Mouse (Mus musculus) small intestine, adult 2 months (tissue): Measurements from ENCODE around the gene Lgalsl. TPM values are rescaled to one million over a fixed set of nuclear protein-coding genes. Genes with fewer than 3 reads are reported as not detected.
A peak's percentile ranks its signal among the peaks of the same experiment; 100 is the strongest.

Source experiments
- H3K27ac ChIP-seq: fragments of 200-500 bp; 2 replicates; pipeline ENCODE4 v1.5.1; 2012; ENCODE audit warnings: low read depth, low read length, control low read depth, inconsistent platforms; ENCODE audit not compliant: insufficient read depth
- H3K27me3 ChIP-seq: fragments of 200-500 bp; 2 replicates; pipeline ENCODE4 v1.6.1; 2012; ENCODE audit warnings: mild to moderate bottlenecking, moderate library complexity, low read length, inconsistent platforms; ENCODE audit not compliant: control insufficient read depth, insufficient read depth
- H3K36me3 ChIP-seq: fragments of 200-500 bp; 2 replicates; pipeline ENCODE4 v1.6.1; 2012; ENCODE audit warnings: mild to moderate bottlenecking, low read length, control low read depth, inconsistent platforms; ENCODE audit not compliant: control insufficient read depth, insufficient read depth
- H3K4me1 ChIP-seq: fragments of 200-500 bp; 2 replicates; pipeline ENCODE4 v1.6.1; 2012; ENCODE audit warnings: low read length, inconsistent platforms, mixed read lengths; ENCODE audit not compliant: control insufficient read depth, insufficient read depth, insufficient read length
- H3K4me3 ChIP-seq: fragments of 200-500 bp; 2 replicates; pipeline ENCODE4 v1.5.1; 2012; ENCODE audit warnings: low read depth, mild to moderate bottlenecking, control low read depth, inconsistent platforms, low read length, moderate library complexity
- CTCF ChIP-seq: fragments of 200-500 bp; IDR thresholded peaks from 2 replicates; pipeline ENCODE4 v1.5.1; 2012; ENCODE audit warnings: low read depth, mild to moderate bottlenecking, control low read depth, inconsistent platforms, low read length, moderate library complexity, mixed read lengths; ENCODE audit not compliant: insufficient replicate concordance, insufficient read length; ENCODE audit errors: extremely low read depth
- POLR2A ChIP-seq: fragments of 200-500 bp; IDR thresholded peaks from 2 replicates; pipeline ENCODE4 v1.6.1; 2012; ENCODE audit warnings: low read depth, mild to moderate bottlenecking, control low read depth, inconsistent platforms, low read length, moderate library complexity
- WGBS: fragments of 180-500 bp; shearing (Covaris S2); methylation state at CpG from one replicate; pipeline ENCODE4 v1.1.7; 2018; 5-methylcytosine and 5-hydroxymethylcytosine counted together
- polyA plus RNA-seq: library from polyadenylated mRNA; depleted of rRNA; stranded (reverse); fragments of >200 nt; gene quantifications from 2 replicates; pipeline ENCODE4 v1.2.3, GENCODE M21; 2012

Gene Lgalsl
- polyA plus RNA-seq, 1 experiment = 4.5 TPM

- TF ChIP-seq CTCF (no peak), POLR2A (no peak)
- no peak overlapping the region for H3K4me3 ChIP-seq
- no peaks in the 10 kb centered on the region for H3K36me3 ChIP-seq
- no peak overlapping the region for H3K27ac ChIP-seq
- H3K4me1 ChIP-seq = peaks cover 17% of the 10 kb centered on the region; the same call in 1 of the 2 replicates
- no peaks in the 10 kb centered on the region for H3K27me3 ChIP-seq
- 73% methylated on average over 4 of the region's 4 CpGs for WGBS
These were observed 37.2 kb downstream of the Lgalsl start for GRCm38 (mm10) chr11:20793676-20794075.

- no peak for TF ChIP-seq CTCF
- no peak for TF ChIP-seq POLR2A
- WGBS = 83% methylated on average over 3 of the region's 3 CpGs
- no peak overlapping the region for H3K4me3 ChIP-seq
- H3K4me1 ChIP-seq = peaks cover 19% of the 10 kb centered on the region; the same call in 1 of the 2 replicates
- H3K36me3 ChIP-seq = no peaks in the 10 kb centered on the region
- H3K27me3 ChIP-seq = no peaks in the 10 kb centered on the region
- no peak overlapping the region for H3K27ac ChIP-seq
These were observed 38.2 kb downstream of the Lgalsl start for GRCm38 (mm10) chr11:20792667-20793066.

GRCm38 (mm10) chr11:20791334-20791733 is 39.5 kb downstream of the Lgalsl start:
- no peaks in the 10 kb centered on the region for H3K27me3 ChIP-seq
- H3K27ac ChIP-seq = peak overlapping the region; percentile 70; the same call in 1 of the 2 replicates
- no peak for TF ChIP-seq CTCF
- no peak for TF ChIP-seq POLR2A
- no peaks in the 10 kb centered on the region for H3K36me3 ChIP-seq
- peaks cover 19% of the 10 kb centered on the region; the same call in 1 of the 2 replicates for H3K4me1 ChIP-seq
- 33% methylated on average over 2 of the region's 2 CpGs for WGBS
- no peak overlapping the region for H3K4me3 ChIP-seq

- WGBS = 79% methylated on average over 1 of the region's 1 CpGs
- Histone ChIP-seq H3K36me3 (no peaks in the 10 kb centered on the region), H3K27me3 (no peaks in the 10 kb centered on the region), H3K4me1 (peaks cover 17% of the 10 kb centered on the region; the same call in 1 of the 2 replicates), H3K27ac (no peak overlapping the region), H3K4me3 (no peak overlapping the region)
- no peak for TF ChIP-seq CTCF
- TF ChIP-seq POLR2A = no peak
These were observed 41.8 kb downstream of the Lgalsl start for GRCm38 (mm10) chr11:20789015-20789414.

GRCm38 (mm10) chr11:20788070-20788469 is 42.8 kb downstream of the Lgalsl start:
- Histone ChIP-seq H3K4me1 (peaks cover 18% of the 10 kb centered on the region; the same call in 1 of the 2 replicates), H3K27ac (peak overlapping the region; percentile 53; the same call in 1 of the 2 replicates), H3K4me3 (no peak overlapping the region), H3K27me3 (no peaks in the 10 kb centered on the region), H3K36me3 (no peaks in the 10 kb centered on the region)
- no peak for TF ChIP-seq POLR2A
- TF ChIP-seq CTCF = no peak
- WGBS = 51% methylated on average over 3 of the region's 3 CpGs

GRCm38 (mm10) chr11:20786191-20786590 is 44.7 kb downstream of the Lgalsl start:
- H3K4me3 ChIP-seq = no peak overlapping the region
- H3K36me3 ChIP-seq = no peaks in the 10 kb centered on the region
- no peak overlapping the region for H3K27ac ChIP-seq
- TF ChIP-seq POLR2A (no peak), CTCF (no peak)
- 59% methylated on average over 2 of the region's 2 CpGs for WGBS
- H3K27me3 ChIP-seq = no peaks in the 10 kb centered on the region
- H3K4me1 ChIP-seq = peaks cover 12% of the 10 kb centered on the region; the same call in 1 of the 2 replicates

GRCm38 (mm10) chr11:20785186-20785585 is 45.7 kb downstream of the Lgalsl start:
- no peak for TF ChIP-seq CTCF
- no peak for TF ChIP-seq POLR2A
- Histone ChIP-seq H3K27ac (no peak overlapping the region), H3K4me1 (peaks cover 9% of the 10 kb centered on the region; the same call in 1 of the 2 replicates), H3K4me3 (no peak overlapping the region), H3K36me3 (no peaks in the 10 kb centered on the region), H3K27me3 (no peaks in the 10 kb centered on the region)
- 88% methylated on average over 1 of the region's 1 CpGs for WGBS
